Mouse (Mus musculus): ENCODE measurements around the gene Cntnap2. TPM values are rescaled to one million over a fixed set of nuclear protein-coding genes. Genes with fewer than 3 reads are reported as not detected.

The Cntnap2 gene
- total and polyA plus RNA-seq, 3 experiments = 0.30 to 0.79 (median 0.44) TPM

GRCm38 (mm10) chr6:46346946-46347345 is 1287.8 kb downstream of the Cntnap2 start:
- DNase-seq (ENCODE audit: extremely low read depth) = no peak
- in situ Hi-C loops (cut with MboI; ENCODE audit: low pct_ligation_motif_present, low pct_unique_long_range_greater_than_20kb, low sequenced_read_pairs) (no loop called here), dilution Hi-C loops (cut with MboI; ENCODE audit: extremely low pct_ligation_motif_present, extremely low pct_unique_long_range_greater_than_20kb, low sequenced_read_pairs) (no loop called here)
- Histone ChIP-seq H3K27ac (ENCODE audit: insufficient read depth, low read depth) (no peak overlapping the region), H3K27me3 (replicated peaks) (no peaks in the 10 kb centered on the region), H3K4me1 (ENCODE audit: control insufficient read depth in 1 of 2, insufficient read depth in 2 of 2) (no peaks in the 10 kb centered on the region), H3K4me2 (ENCODE audit: insufficient read depth, low read depth, poor library complexity, severe bottlenecking) (no peak overlapping the region), H3K9ac (ENCODE audit: insufficient read depth, low read depth) (no peak overlapping the region), H3K36me3 (replicated peaks in 1 of 2; ENCODE audit: control insufficient read depth in 1 of 2, insufficient read depth in 1 of 2, low read length in 1 of 2) (no peaks in the 10 kb centered on the region), H3K79me2 (replicated peaks; ENCODE audit: control insufficient read depth, extremely low read depth, insufficient read depth, poor library complexity, severe bottlenecking) (no peaks in the 10 kb centered on the region), H3K9me3 (replicated peaks; ENCODE audit: low read length) (peaks cover 8% of the 10 kb centered on the region), H3K4me3 (replicated peaks in 1 of 3; ENCODE audit: low read depth in 2 of 3, low read length in 2 of 3, poor library complexity in 1 of 3) (no peak overlapping the region)
- no peak for TF ChIP-seq ZMIZ1 (IDR thresholded peaks at IDR 0.05; ENCODE audit: low read depth, low read length)
- no peak for TF ChIP-seq MAFK (IDR thresholded peaks at IDR 0.05; ENCODE audit: insufficient replicate concordance, low read length)
- TF ChIP-seq RAD21 (IDR thresholded peaks at IDR 0.05; ENCODE audit: low read depth, low read length) = no peak
- TF ChIP-seq ZKSCAN1 (IDR thresholded peaks at IDR 0.05; ENCODE audit: borderline replicate concordance, low read depth, low read length) = no peak
- TF ChIP-seq MXI1 (IDR thresholded peaks at IDR 0.05; ENCODE audit: low read depth, low read length) = no peak
- no peak for TF ChIP-seq USF2 (conservative IDR thresholded peaks at IDR 0.05; ENCODE audit: low read depth, low read length)
- TF ChIP-seq ELF1 (IDR thresholded peaks at IDR 0.05; ENCODE audit: low read depth, low read length) = no peak
- TF ChIP-seq NRF1 (IDR thresholded peaks at IDR 0.05; ENCODE audit: low read depth, low read length) = no peak
- TF ChIP-seq CHD1 (IDR thresholded peaks at IDR 0.05; ENCODE audit: low read depth, low read length) = no peak
- no peak for TF ChIP-seq CTCF (conservative IDR thresholded peaks at IDR 0.05 in 1 of 2, IDR thresholded peaks at IDR 0.05 in 1 of 2; ENCODE audit: low read depth in 2 of 2, low read length in 2 of 2)
- TF ChIP-seq HCFC1 (IDR thresholded peaks at IDR 0.05; ENCODE audit: low read depth, low read length) = no peak
- TF ChIP-seq PAX5 (IDR thresholded peaks at IDR 0.05; ENCODE audit: low read length) = no peak
- TF ChIP-seq SMC3 (IDR thresholded peaks at IDR 0.05; ENCODE audit: low read depth, low read length) = no peak
- no peak for TF ChIP-seq EP300 (IDR thresholded peaks at IDR 0.05; ENCODE audit: low read length)
- TF ChIP-seq JUND (conservative IDR thresholded peaks at IDR 0.05; ENCODE audit: low read depth, low read length) = no peak
- no peak for TF ChIP-seq MEF2A (IDR thresholded peaks at IDR 0.05; ENCODE audit: borderline replicate concordance, low read depth, low read length)
- TF ChIP-seq JUN (IDR thresholded peaks at IDR 0.05; ENCODE audit: insufficient read depth, low read depth, low read length) = no peak
- no peak for TF ChIP-seq TCF12 (IDR thresholded peaks at IDR 0.05; ENCODE audit: low read depth, low read length)
- TF ChIP-seq CHD2 (IDR thresholded peaks at IDR 0.05; ENCODE audit: low read length) = no peak
- no peak for TF ChIP-seq GABPA (IDR thresholded peaks at IDR 0.05; ENCODE audit: insufficient replicate concordance, low read depth, low read length)

GRCm38 (mm10) chr6:46361091-46361490 is 1301.9 kb downstream of the Cntnap2 start:
- Histone ChIP-seq H3K4me1 (ENCODE audit: control insufficient read depth in 1 of 2, insufficient read depth in 2 of 2) (no peaks in the 10 kb centered on the region), H3K4me2 (ENCODE audit: insufficient read depth, low read depth, poor library complexity, severe bottlenecking) (no peak overlapping the region), H3K4me3 (replicated peaks in 1 of 3; ENCODE audit: low read depth in 2 of 3, low read length in 2 of 3, poor library complexity in 1 of 3) (no peak overlapping the region), H3K27me3 (replicated peaks) (no peaks in the 10 kb centered on the region), H3K36me3 (replicated peaks in 1 of 2; ENCODE audit: control insufficient read depth in 1 of 2, insufficient read depth in 1 of 2, low read length in 1 of 2) (no peaks in the 10 kb centered on the region), H3K79me2 (replicated peaks; ENCODE audit: control insufficient read depth, extremely low read depth, insufficient read depth, poor library complexity, severe bottlenecking) (no peaks in the 10 kb centered on the region), H3K9me3 (replicated peaks; ENCODE audit: low read length) (peaks cover 11% of the 10 kb centered on the region), H3K27ac (ENCODE audit: insufficient read depth, low read depth) (no peak overlapping the region), H3K9ac (ENCODE audit: insufficient read depth, low read depth) (no peak overlapping the region)
- in situ Hi-C loops (cut with MboI; ENCODE audit: low pct_ligation_motif_present, low pct_unique_long_range_greater_than_20kb, low sequenced_read_pairs) (no loop called here), dilution Hi-C loops (cut with MboI; ENCODE audit: extremely low pct_ligation_motif_present, extremely low pct_unique_long_range_greater_than_20kb, low sequenced_read_pairs) (no loop called here)
- no peak for DNase-seq (ENCODE audit: extremely low read depth)
- TF ChIP-seq KAT2A (IDR thresholded peaks at IDR 0.05; ENCODE audit: insufficient replicate concordance, low read length) (no peak), NRF1 (IDR thresholded peaks at IDR 0.05; ENCODE audit: low read depth, low read length) (no peak), MAFK (IDR thresholded peaks at IDR 0.05; ENCODE audit: insufficient replicate concordance, low read length) (no peak), POLR2A (IDR thresholded peaks at IDR 0.05; ENCODE audit: low read depth, low read length) (no peak), MXI1 (IDR thresholded peaks at IDR 0.05; ENCODE audit: low read depth, low read length) (no peak), CTCF (conservative IDR thresholded peaks at IDR 0.05 in 1 of 2, IDR thresholded peaks at IDR 0.05 in 1 of 2; ENCODE audit: low read depth in 2 of 2, low read length in 2 of 2) (no peak), SMC3 (IDR thresholded peaks at IDR 0.05; ENCODE audit: low read depth, low read length) (no peak), MAZ (IDR thresholded peaks at IDR 0.05; ENCODE audit: low read depth, low read length) (no peak), IRF4 (IDR thresholded peaks at IDR 0.05; ENCODE audit: low read depth, low read length) (no peak), POLR2AphosphoS2 (IDR thresholded peaks at IDR 0.05; ENCODE audit: low read depth, low read length) (no peak), E2F4 (IDR thresholded peaks at IDR 0.05; ENCODE audit: insufficient replicate concordance, low read depth, low read length) (no peak), JUND (conservative IDR thresholded peaks at IDR 0.05; ENCODE audit: low read depth, low read length) (no peak), PAX5 (IDR thresholded peaks at IDR 0.05; ENCODE audit: low read length) (no peak), USF1 (IDR thresholded peaks at IDR 0.05; ENCODE audit: low read depth, low read length) (no peak), ETS1 (conservative IDR thresholded peaks at IDR 0.05; ENCODE audit: low read depth, low read length) (no peak), SIN3A (IDR thresholded peaks at IDR 0.05; ENCODE audit: low read length) (no peak)
